Mouse (Mus musculus) limb, embryonic 10.5 days (tissue): ENCODE measurements around the gene Osbpl3. TPM values are rescaled to one million over a fixed set of nuclear protein-coding genes. Genes with fewer than 3 reads are reported as not detected.

Experiments
- DNase-seq: peaks from one replicate; pipeline ENCODE4 v3.0.0-alpha.2; 2017; ENCODE audit warnings: low spot score
- H3K27ac ChIP-seq: fragments of 300-500 bp; sonication (generic); 2 replicates; pipeline ENCODE4 v1.5.1; 2016; ENCODE audit warnings: mild to moderate bottlenecking
- H3K27me3 ChIP-seq: fragments of 300-500 bp; sonication (generic); 2 replicates; pipeline ENCODE4 v1.6.1; 2016; ENCODE audit warnings: low read depth, mild to moderate bottlenecking; ENCODE audit not compliant: poor library complexity, severe bottlenecking
- H3K36me3 ChIP-seq: fragments of 300-500 bp; sonication (generic); 2 replicates; pipeline ENCODE4 v1.6.1; 2016; ENCODE audit warnings: mild to moderate bottlenecking, moderate library complexity
- H3K4me1 ChIP-seq: fragments of 300-500 bp; sonication (generic); 2 replicates; pipeline ENCODE4 v1.6.1; 2016
- H3K4me3 ChIP-seq: fragments of 300-500 bp; sonication (generic); 2 replicates; pipeline ENCODE4 v1.5.1; 2016; ENCODE audit warnings: mild to moderate bottlenecking, moderate library complexity
- H3K9me3 ChIP-seq: fragments of 300-500 bp; sonication (generic); replicated peaks from 2 replicates; pipeline ENCODE4 v1.6.1; 2016; ENCODE audit warnings: mild to moderate bottlenecking
- WGBS: fragments of 180-500 bp; shearing (Covaris S2); methylation state at CpG from one replicate; pipeline ENCODE4 v1.1.7; 2016; 5-methylcytosine and 5-hydroxymethylcytosine counted together
- polyA plus RNA-seq: library from polyadenylated mRNA; unstranded; fragments of >200 nt; fragmentation: Nextera tagmentation; extraction: Ambion mirVana; gene quantifications from 2 replicates; pipeline ENCODE4 v1.2.1, GENCODE M21; 2016

Gene Osbpl3
- polyA plus RNA-seq, 1 experiment from 2014 or later, result 7.0 TPM

GRCm38 (mm10) chr6:50328901-50329300, 127.1 kb downstream of the Osbpl3 start:
- Histone ChIP-seq H3K9me3 (no peaks in the 10 kb centered on the region), H3K27ac (no peak overlapping the region), H3K4me1 (peaks cover 4% of the 10 kb centered on the region; the same call in 1 of the 2 replicates), H3K27me3 (no peaks in the 10 kb centered on the region), H3K36me3 (no peaks in the 10 kb centered on the region), H3K4me3 (no peak overlapping the region)
- DNase-seq, result no peak
- WGBS, result 38% methylated on average over 7 of the region's 7 CpGs

GRCm38 (mm10) chr6:50326192-50326591, 129.8 kb downstream of the Osbpl3 start:
- Histone ChIP-seq H3K27ac (no peak overlapping the region), H3K9me3 (no peaks in the 10 kb centered on the region), H3K4me3 (no peak overlapping the region), H3K27me3 (no peaks in the 10 kb centered on the region), H3K4me1 (peaks cover 4% of the 10 kb centered on the region; the same call in 1 of the 2 replicates), H3K36me3 (no peaks in the 10 kb centered on the region)
- no peak for DNase-seq
- WGBS, result 89% methylated on average over 4 of the region's 4 CpGs

- H3K27me3 ChIP-seq, result no peaks in the 10 kb centered on the region
- H3K4me1 ChIP-seq, result peaks cover 4% of the 10 kb centered on the region; the same call in 1 of the 2 replicates
- H3K9me3 ChIP-seq, result no peaks in the 10 kb centered on the region
- H3K27ac ChIP-seq, result no peak overlapping the region
- H3K36me3 ChIP-seq, result no peaks in the 10 kb centered on the region
- DNase-seq, result no peak
- 87% methylated on average over 9 of the region's 9 CpGs for WGBS
- H3K4me3 ChIP-seq, result no peak overlapping the region
Observed at GRCm38 (mm10) chr6:50325485-50325884, 130.5 kb downstream of the Osbpl3 start.

GRCm38 (mm10) chr6:50322631-50323030, 133.4 kb downstream of the Osbpl3 start:
- Histone ChIP-seq H3K27me3 (no peaks in the 10 kb centered on the region), H3K9me3 (no peaks in the 10 kb centered on the region), H3K4me3 (no peak overlapping the region), H3K36me3 (no peaks in the 10 kb centered on the region), H3K4me1 (no peaks in the 10 kb centered on the region), H3K27ac (no peak overlapping the region)
- 58% methylated on average over 9 of the region's 9 CpGs for WGBS
- DNase-seq, result no peak

GRCm38 (mm10) chr6:50321739-50322138, 134.3 kb downstream of the Osbpl3 start:
- Histone ChIP-seq H3K36me3 (no peaks in the 10 kb centered on the region), H3K27ac (no peak overlapping the region), H3K27me3 (no peaks in the 10 kb centered on the region), H3K4me1 (no peaks in the 10 kb centered on the region), H3K4me3 (no peak overlapping the region), H3K9me3 (no peaks in the 10 kb centered on the region)
- 74% methylated on average over 6 of the region's 6 CpGs for WGBS
- no peak for DNase-seq

GRCm38 (mm10) chr6:50318590-50319172, 137.3 kb downstream of the Osbpl3 start:
- no peak for DNase-seq
- Histone ChIP-seq H3K4me3 (no peak overlapping the region), H3K36me3 (no peaks in the 10 kb centered on the region), H3K27me3 (no peaks in the 10 kb centered on the region), H3K4me1 (no peaks in the 10 kb centered on the region), H3K9me3 (no peaks in the 10 kb centered on the region), H3K27ac (no peak overlapping the region)
- WGBS, result 83% methylated on average over 7 of the region's 7 CpGs

- no peak overlapping the region for H3K27ac ChIP-seq
- WGBS, result 79% methylated on average over 2 of the region's 2 CpGs
- DNase-seq, result no peak
Observed at GRCm38 (mm10) chr6:50318150-50318549, 137.9 kb downstream of the Osbpl3 start.

GRCm38 (mm10) chr6:50316795-50317505, 139.1 kb downstream of the Osbpl3 start:
- no peak overlapping the region for H3K4me3 ChIP-seq
- no peak for DNase-seq
- H3K9me3 ChIP-seq, result no peaks in the 10 kb centered on the region
- H3K27ac ChIP-seq, result no peak overlapping the region
- H3K4me1 ChIP-seq, result no peaks in the 10 kb centered on the region
- WGBS, result 95% methylated on average over 7 of the region's 7 CpGs
- no peaks in the 10 kb centered on the region for H3K27me3 ChIP-seq
- H3K36me3 ChIP-seq, result no peaks in the 10 kb centered on the region

More at GRCm38 (mm10) chr6:50318150-50318549, 137.9 kb downstream of the Osbpl3 start:
- no peaks in the 10 kb centered on the region for H3K9me3 ChIP-seq
- no peak overlapping the region for H3K4me3 ChIP-seq
- H3K4me1 ChIP-seq, result no peaks in the 10 kb centered on the region
- no peaks in the 10 kb centered on the region for H3K36me3 ChIP-seq
- no peaks in the 10 kb centered on the region for H3K27me3 ChIP-seq

- Histone ChIP-seq H3K27me3 (no peaks in the 10 kb centered on the region), H3K9me3 (no peaks in the 10 kb centered on the region), H3K36me3 (no peaks in the 10 kb centered on the region), H3K4me1 (no peaks in the 10 kb centered on the region), H3K27ac (no peak overlapping the region), H3K4me3 (no peak overlapping the region)
- WGBS, result 75% methylated on average over 12 of the region's 12 CpGs
- no peak for DNase-seq
Observed at GRCm38 (mm10) chr6:50314406-50315071, 141.5 kb downstream of the Osbpl3 start.

- DNase-seq, result peak; percentile 82
- Histone ChIP-seq H3K36me3 (no peaks in the 10 kb centered on the region), H3K4me1 (no peaks in the 10 kb centered on the region), H3K27me3 (no peaks in the 10 kb centered on the region), H3K4me3 (no peak overlapping the region), H3K27ac (no peak overlapping the region), H3K9me3 (no peaks in the 10 kb centered on the region)
- 44% methylated on average over 4 of the region's 4 CpGs for WGBS
Observed at GRCm38 (mm10) chr6:50312647-50313046, 143.4 kb downstream of the Osbpl3 start.

- WGBS, result 50% methylated on average over 6 of the region's 6 CpGs
- no peaks in the 10 kb centered on the region for H3K27me3 ChIP-seq
- DNase-seq, result peak; percentile 40
Observed at GRCm38 (mm10) chr6:50309019-50309418, 147.0 kb downstream of the Osbpl3 start.

GRCm38 (mm10) chr6:50306625-50307024, 149.4 kb downstream of the Osbpl3 start:
- Histone ChIP-seq H3K4me1 (0 out of 2 replicates have a peak, but pooled peaks cover 5% of the 10 kb centered on the region), H3K27me3 (no peaks in the 10 kb centered on the region), H3K9me3 (no peaks in the 10 kb centered on the region), H3K36me3 (no peaks in the 10 kb centered on the region), H3K4me3 (no peak overlapping the region), H3K27ac (no peak overlapping the region)
- WGBS, result 87% methylated on average over 4 of the region's 4 CpGs
- no peak for DNase-seq

More at GRCm38 (mm10) chr6:50309019-50309418, 147.0 kb downstream of the Osbpl3 start:
- H3K4me3 ChIP-seq, result no peak overlapping the region
- no peaks in the 10 kb centered on the region for H3K36me3 ChIP-seq
- H3K4me1 ChIP-seq, result 0 out of 2 replicates have a peak, but pooled peaks cover 5% of the 10 kb centered on the region
- H3K27ac ChIP-seq, result no peak overlapping the region
- no peaks in the 10 kb centered on the region for H3K9me3 ChIP-seq

GRCm38 (mm10) chr6:50304949-50305491, 151.0 kb downstream of the Osbpl3 start:
- H3K27me3 ChIP-seq, result no peaks in the 10 kb centered on the region
- DNase-seq, result peak; percentile 87
- no peaks in the 10 kb centered on the region for H3K9me3 ChIP-seq
- 0 out of 2 replicates have a peak, but pooled peaks cover 5% of the 10 kb centered on the region for H3K4me1 ChIP-seq
- WGBS, result 64% methylated on average over 4 of the region's 4 CpGs
- no peak overlapping the region for H3K27ac ChIP-seq
- no peak overlapping the region for H3K4me3 ChIP-seq
- H3K36me3 ChIP-seq, result no peaks in the 10 kb centered on the region
